Mouse (Mus musculus): ENCODE results near the gene Kcnk6. TPM values are rescaled to one million over a fixed set of nuclear protein-coding genes. Genes with fewer than 3 reads are reported as not detected.

Kcnk6 gene
- polyA plus RNA-seq (2017; shearing (Covaris generic)) = 2.0 TPM

DNA sequence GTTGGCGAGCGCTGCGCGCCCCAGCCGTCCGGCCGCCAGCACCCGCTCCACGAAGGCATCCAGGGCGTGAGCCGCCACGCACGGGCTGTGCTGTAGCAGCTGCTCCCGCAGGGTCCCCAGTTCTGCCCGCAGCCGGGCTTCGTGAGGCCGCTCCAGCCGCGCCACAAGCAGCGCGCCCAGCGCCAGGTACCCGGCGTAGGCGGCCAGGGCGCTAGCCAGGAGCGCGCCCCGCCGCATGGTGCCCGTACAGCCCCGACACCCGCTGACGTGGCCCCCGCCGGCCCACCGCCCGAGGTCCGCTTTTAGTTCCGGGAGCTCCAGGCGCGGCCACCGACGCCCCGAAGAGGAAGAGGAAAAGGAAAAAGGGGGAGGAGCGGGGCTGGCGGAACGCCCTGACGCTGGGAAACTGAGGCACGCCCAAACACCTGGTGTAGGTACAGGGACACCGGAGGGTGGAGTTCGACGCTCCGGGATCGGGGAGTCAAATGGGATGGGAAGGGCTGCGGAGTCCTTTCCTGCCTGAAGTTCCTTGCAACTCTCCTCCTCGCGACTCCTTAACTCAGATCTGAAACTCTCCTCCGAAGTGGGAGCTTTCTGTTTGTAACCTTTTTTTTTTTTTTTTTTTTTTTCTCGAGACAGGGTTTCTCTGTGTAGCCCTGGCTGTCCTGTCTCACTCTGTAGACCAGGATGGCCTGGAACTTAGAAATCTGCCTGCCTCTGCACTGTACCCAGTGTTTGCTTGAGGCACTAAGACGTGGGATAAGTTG is at the start of gene Kcnk6:
Kcnk6 (minus strand) TSS at position 269 of the 767 bp plus-strand sequence.

DNA sequence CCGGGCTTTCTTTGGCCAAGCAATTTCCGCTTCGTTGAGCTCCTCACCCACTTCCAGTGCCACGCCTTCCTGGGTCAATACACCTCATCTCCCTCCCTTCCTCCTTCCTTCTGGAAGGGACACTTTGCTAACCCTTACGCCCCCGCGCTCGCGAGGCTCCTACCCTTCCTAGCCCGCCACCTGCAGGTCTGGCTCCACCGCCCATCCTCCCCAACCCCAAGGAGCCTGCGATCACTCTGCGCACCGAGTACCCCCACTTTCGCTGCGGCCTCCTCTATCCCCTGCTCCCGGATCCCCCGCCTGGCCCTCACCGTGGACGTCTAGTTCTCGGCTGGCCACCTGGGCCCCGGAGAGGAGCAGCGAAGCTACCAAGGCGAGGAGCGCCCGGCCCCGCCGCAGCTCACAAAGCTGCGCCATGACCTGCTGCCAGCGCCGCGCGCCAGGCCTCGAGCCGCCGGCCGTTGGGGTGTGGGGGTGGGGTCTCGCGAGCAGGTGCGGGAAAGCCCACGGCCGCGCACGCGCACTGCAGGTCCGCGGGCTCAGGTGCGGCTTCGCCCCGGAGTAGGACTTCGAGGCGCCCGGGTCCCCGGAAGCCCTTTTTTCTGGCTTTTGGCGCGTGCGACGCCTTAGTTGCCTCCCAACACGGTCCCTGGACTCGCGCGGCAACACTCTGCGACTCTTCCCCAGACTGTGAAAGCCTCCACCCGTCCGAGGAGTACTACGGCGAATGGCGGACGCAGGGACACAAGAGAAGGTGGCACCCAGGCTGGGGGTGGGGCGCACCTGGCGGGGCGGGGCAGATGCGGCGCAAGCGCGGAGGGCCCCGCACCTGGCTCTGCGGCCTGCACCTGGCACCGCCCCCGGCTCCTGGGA is 49.1 kb upstream of the Kcnk6 start, which contains the start of gene Spint2:
Spint2 (minus strand) TSS at position 712 of the 873 bp plus-strand sequence.

DNA sequence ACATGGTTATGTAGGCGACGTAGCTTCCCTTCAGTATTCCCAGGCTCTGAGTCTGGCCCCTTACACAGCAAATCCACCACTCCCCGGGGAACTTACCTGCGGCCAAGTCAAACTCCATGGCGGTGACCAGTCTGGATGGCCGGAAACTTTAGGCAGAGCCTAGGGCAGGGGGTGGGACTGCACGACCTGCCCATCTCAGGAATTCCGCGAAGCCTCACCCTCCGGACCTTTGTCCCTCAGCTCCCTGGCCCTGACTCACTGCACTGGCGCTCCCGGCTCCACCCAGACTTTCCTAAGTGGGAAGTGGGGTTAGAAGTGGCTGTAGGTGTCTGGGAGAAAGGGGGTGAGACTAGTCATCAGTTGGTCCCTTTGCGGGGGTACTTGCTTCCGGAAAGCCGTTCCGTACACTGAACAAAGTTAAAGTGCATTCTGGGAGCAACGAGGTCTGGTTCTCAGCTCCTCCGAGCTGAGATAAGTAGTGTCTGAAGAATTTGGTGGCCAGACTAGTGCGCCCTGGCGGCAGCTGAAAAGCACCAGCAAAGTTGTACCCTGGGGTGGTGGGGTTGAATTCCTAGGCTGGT is 16.0 kb upstream of the Kcnk6 start, which contains the start of gene 2200002D01Rik:
2200002D01Rik (minus strand) TSS at position 206 of the 581 bp plus-strand sequence.

DNA sequence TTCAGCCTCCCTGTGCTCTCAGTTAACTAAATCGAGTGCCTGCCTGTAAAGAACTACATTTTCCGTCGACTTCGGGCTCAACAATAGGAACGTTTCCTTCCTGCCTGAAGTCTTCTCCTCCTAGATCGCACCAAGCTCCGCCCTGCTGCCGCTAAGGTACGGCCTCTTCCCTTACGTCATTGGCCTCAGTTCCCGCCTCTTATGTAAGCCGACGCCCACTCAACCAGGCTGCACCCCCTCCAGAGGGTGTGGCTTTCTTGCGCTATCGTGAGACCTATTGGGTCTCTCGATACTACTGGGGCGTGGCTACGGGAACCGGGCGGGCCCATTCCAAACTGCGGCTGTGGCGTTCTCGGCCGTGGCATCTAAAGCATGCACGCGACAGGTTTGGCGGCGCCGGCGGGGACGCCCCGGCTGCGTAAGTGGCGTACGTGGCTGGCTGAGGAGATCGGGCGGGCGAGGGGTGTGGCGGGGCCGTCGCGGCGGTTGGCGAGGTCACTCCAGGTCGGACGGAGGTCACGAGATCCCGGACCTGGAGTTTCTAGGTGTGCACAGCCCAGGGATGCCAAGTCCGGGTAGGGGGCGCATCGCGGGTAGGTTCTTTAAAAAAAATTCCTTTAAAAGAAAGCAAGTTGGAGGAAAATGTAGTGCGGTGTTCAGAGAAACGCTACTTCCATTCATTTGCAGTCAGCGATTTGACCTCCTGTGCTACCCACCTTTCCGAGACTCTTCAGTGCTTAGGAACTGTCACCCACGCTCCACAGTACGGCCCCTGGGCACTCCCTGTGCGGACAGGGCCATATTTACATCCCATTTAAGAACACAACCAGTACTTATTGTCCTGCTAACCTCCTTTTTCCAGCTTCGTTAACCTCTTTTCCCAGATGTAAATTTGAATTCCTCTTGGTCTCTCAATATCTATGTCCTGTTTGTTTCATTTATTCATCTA is 6.0 kb upstream of the Kcnk6 start, which contains the start of gene Yif1b:
Yif1b (plus strand) TSS at position 311 of the 949 bp plus-strand sequence.

DNA sequence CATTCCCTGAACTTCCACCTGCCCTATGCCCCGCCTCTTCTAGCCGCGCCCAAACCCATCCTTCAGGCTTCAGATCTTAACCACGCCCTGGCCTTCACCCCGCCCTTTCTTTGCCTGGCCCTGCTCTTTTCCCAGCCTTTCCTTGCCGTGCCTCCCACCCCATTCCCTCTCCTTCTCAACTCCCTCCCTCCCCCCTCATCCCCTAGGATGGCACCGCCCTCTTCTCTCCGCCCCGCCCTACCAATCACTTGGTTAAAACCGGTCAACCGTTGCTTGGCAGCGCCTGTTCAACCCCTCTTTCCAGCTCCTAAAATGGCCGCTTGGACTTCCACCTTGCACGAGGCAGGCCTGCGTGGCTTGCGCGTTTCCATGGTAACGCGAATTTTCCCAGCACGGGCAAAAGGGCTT is 18.6 kb downstream of the Kcnk6 start, which contains the start of gene Catsperg1:
Catsperg1 (minus strand) TSS at position 361 of the 408 bp plus-strand sequence.

DNA sequence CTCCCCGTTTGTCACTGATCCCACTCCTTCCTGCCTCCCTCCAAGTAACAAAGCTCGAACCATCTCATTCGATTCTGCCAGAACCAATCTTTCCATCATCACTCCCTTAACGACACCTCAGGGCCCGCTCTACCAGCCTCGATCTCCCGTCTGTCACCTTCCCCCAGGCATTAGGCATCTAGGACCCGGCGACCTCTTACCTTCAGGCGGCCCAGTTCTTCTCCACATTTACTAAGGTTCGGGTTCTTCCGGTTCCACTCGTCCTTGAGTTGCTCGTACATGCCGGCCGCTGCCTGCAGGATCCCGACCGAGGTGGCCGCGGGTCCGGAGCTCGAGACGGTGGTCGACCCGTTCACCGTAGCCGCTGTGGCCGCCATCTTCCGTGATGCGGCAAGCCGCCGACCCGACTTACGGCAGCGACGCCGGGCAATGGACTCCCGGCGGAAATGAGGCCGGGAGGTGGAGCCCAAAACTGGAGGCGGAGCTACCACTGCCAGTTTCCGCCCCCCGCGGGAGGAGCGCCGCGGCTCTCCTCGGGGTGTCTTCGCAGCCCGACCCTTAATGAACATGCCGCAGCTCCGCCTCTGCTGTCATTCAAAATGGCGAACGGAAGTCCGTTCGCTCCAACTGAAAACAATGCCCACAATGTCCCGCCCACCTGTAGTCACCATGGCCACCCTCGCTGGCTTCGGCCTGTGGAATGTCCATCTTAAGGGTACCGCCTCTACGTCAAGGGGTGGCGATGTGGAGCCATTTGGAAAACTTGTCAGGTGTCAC is 52.0 kb downstream of the Kcnk6 start, which contains the start of gene Psmd8:
Psmd8 (minus strand) TSS at position 625 of the 777 bp plus-strand sequence.

Other genes with a start within 250 kb of the Kcnk6 start
- not detected for gene Ryr1, start 107.3 kb downstream of the Kcnk6 start, polyA plus RNA-seq (2017; shearing (Covaris generic))
- 1.0 TPM for gene Rasgrp4, start 97.7 kb downstream of the Kcnk6 start, polyA plus RNA-seq (2017; shearing (Covaris generic))
- gene Fam98c, start 76.3 kb downstream of the Kcnk6 start, polyA plus RNA-seq (2017; shearing (Covaris generic)) = 18.1 TPM
- 0.15 TPM for gene Ggn, start 62.3 kb downstream of the Kcnk6 start, polyA plus RNA-seq (2017; shearing (Covaris generic))
- not detected for gene Spred3, start 62.1 kb downstream of the Kcnk6 start, polyA plus RNA-seq (2017; shearing (Covaris generic))
- 241 TPM for gene Psmd8, start 51.8 kb downstream of the Kcnk6 start, polyA plus RNA-seq (2017; shearing (Covaris generic))
- 1.3 TPM for gene Catsperg1, start 18.5 kb downstream of the Kcnk6 start, polyA plus RNA-seq (2017; shearing (Covaris generic))
- gene Yif1b, start 5.8 kb upstream of the Kcnk6 start, polyA plus RNA-seq (2017; shearing (Covaris generic)) = 71.0 TPM
- 5.7 TPM for gene 2200002D01Rik, start 16.0 kb upstream of the Kcnk6 start, polyA plus RNA-seq (2017; shearing (Covaris generic))
- 80.3 TPM for gene Spint2, start 49.4 kb upstream of the Kcnk6 start, polyA plus RNA-seq (2017; shearing (Covaris generic))
- gene Ppp1r14a, start 56.8 kb upstream of the Kcnk6 start, polyA plus RNA-seq (2017; shearing (Covaris generic)) = not detected
- 0.46 TPM for gene Dpf1, start 71.4 kb upstream of the Kcnk6 start, polyA plus RNA-seq (2017; shearing (Covaris generic))

All from inflammation-experienced regulatory T-cells, adult 16 weeks (primary cell).